Mouse (Mus musculus) thymus, adult 2 months (tissue): ENCODE measurements around the gene Tnfsf13b.

Source experiments
- CTCF ChIP-seq: fragments of 200-500 bp; IDR thresholded peaks from 2 replicates; pipeline ENCODE4 v1.5.1; 2012; ENCODE audit warnings: mild to moderate bottlenecking, control low read depth, low read length, moderate library complexity, borderline replicate concordance; ENCODE audit not compliant: control insufficient read depth, poor library complexity, insufficient read depth; ENCODE audit errors: extremely low read depth
- POLR2A ChIP-seq: fragments of 200-500 bp; IDR thresholded peaks from 2 replicates; pipeline ENCODE4 v1.6.1; 2012; ENCODE audit warnings: mild to moderate bottlenecking, low read length, control low read depth, moderate library complexity; ENCODE audit not compliant: control insufficient read depth, poor library complexity, insufficient read depth; ENCODE audit errors: extremely low read depth

DNA sequence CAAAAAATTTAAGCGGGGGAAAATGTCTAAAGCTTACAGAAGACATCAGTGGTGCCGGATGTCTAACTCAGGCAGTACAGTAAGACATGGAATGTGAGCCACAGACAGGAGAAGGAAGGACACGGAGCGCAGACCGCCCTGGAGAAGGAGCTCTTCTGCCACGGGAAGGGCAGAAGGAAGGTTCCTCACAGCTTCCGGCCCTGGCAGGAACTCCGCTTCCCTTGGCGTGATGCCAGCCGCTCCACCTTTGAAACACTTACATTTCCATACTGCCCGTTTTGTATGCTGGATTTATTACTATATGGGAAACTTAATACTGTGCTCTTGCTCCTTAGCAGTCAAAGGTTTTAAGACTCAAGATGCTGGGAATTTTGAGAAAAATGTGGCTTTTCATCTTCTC, 60.6 kb downstream of the Tnfsf13b start:
- TF ChIP-seq POLR2A (no peak), CTCF (no peak)
